Mouse (Mus musculus) testis, adult 2 months (tissue): Measurements from ENCODE around the gene Vcl.

Experiments
- CTCF ChIP-seq: fragments of 200-500 bp; IDR thresholded peaks from 2 replicates; pipeline ENCODE4 v1.5.1; 2012; ENCODE audit warnings: low read depth, mild to moderate bottlenecking, inconsistent platforms, low read length, moderate library complexity; ENCODE audit not compliant: control insufficient read depth, insufficient read depth, insufficient replicate concordance
- POLR2A ChIP-seq: fragments of 200-500 bp; IDR thresholded peaks from 2 replicates; pipeline ENCODE4 v1.6.1; 2012; ENCODE audit warnings: low read depth, mild to moderate bottlenecking, inconsistent platforms, low read length, moderate library complexity; ENCODE audit not compliant: control insufficient read depth

DNA sequence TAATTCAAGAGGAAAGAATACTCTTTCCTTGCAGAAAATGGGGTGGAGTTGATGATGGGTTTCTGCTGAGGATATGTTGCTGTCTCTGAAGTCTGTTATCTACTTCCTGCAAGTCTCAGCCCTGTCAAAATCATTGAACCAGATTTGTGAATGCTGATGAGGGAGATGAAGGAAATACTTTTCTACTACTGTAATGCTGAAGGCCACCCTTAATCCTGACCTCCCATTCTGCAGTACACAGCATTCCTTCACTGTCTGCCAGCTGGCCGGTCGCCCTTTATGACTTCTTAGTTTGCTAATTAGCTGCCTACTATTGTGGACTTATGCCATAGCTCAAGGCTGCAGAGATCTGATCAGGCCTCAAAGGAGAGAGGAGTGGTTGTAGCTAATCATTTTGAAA lies 54.6 kb downstream of the Vcl start:
- no peak for TF ChIP-seq CTCF
- TF ChIP-seq POLR2A, result no peak
